Mouse (Mus musculus): ENCODE results near the gene Fer1l4. TPM values are rescaled to one million over a fixed set of nuclear protein-coding genes. Genes with fewer than 3 reads are reported as not detected.

The Fer1l4 gene
- polyA plus RNA-seq, 2 experiments from 2014 or later, result not detected

DNA sequence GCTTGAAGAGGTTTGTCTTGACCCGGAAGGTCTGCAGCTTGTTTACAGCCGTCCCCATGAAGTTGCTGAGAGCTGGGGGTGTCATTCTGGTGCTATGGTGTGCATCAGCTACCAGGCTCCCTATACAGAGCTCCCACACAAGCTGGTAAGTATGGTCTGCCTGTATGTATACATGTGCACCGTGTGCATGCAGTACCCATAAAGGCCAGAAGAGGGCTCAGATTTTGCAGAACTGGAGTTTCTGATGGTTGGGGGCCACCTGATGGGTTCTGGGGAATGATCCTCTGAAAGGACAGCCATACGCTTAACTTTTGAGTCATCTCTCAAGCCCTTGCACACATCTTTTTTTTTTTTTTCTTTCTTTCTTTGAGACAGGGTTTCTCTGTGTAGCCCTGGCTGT lies 47.4 kb downstream of the Fer1l4 start:
- ATAC-seq, result no peak

DNA sequence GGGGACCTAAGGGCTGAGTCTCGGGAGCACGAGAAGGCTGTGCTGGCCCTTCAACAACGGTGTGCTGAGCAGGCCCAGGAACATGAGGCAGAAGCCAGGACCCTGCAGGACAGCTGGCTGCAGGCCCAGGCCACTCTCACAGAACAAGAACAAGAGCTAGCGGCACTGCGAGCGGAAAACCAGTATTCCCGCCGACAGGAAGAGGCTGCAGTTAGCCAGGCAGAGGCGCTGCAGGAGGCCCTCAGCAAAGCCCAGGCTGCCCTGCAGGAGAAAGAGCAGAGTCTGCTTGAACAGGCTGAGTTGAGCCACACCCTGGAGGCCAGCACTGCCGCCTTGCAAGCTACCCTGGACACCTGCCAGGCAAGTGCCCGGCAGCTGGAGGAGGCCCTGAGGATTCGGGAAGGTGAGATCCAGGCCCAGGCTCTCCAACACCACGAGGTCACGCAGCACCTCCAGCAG lies 60.9 kb downstream of the Fer1l4 start:
- no peak for ATAC-seq

DNA sequence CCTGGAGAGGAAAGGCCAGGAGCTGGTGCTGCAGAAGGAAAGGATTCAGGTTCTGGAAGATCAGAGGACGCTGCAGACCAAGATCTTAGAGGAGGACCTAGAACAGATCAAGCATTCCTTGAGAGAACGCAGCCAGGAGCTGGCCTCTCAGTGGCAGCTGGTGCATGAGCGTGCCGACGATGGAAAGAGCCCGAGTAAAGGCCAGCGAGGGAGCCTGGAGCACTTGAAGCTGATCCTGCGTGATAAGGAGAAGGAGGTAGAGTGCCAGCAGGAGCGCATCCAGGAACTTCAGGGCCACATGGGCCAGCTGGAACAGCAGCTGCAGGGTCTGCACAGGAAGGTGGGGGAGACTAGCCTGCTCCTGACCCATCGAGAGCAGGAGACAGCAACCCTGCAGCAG lies 61.6 kb downstream of the Fer1l4 start:
- ATAC-seq, result no peak

DNA sequence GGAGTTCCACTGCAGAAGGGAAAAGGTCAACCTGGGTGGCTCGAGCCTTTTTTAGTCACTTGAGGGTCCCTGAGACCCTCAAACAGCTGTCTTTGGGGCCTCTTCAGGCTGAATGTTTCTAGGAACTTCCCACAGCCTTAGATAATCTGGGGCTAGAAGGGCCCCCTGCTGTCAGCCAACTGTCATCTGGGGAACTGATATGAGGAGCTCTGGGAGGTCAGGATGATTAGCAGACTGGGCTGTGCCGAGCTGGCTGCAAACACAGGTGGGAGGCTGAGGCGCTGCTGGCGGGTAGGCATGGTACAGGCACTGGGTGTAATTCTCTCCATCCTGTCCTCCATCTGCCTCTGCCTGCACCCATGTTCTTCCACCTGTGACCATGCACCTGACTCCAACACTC lies 63.7 kb downstream of the Fer1l4 start:
- ATAC-seq, result no peak

DNA sequence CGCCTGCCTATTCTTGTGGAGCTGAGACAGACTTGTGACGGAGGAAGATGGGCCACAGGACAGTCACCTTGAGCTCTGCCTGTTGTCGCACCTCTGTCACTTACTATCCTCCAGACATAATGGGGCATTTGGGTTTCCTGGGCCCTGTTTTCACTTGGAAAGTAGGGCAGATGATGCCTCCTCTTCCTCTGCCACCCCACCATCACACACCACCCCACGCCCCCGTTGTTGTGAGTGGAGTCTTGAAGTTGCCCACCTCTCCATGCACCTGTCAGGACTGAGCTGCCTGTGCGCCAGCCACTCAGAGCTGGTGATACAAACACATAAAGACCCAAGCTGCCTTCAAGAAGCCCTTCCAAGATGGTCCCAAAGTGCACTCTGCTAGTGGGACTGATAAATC lies 65.6 kb downstream of the Fer1l4 start:
- no peak for ATAC-seq

DNA sequence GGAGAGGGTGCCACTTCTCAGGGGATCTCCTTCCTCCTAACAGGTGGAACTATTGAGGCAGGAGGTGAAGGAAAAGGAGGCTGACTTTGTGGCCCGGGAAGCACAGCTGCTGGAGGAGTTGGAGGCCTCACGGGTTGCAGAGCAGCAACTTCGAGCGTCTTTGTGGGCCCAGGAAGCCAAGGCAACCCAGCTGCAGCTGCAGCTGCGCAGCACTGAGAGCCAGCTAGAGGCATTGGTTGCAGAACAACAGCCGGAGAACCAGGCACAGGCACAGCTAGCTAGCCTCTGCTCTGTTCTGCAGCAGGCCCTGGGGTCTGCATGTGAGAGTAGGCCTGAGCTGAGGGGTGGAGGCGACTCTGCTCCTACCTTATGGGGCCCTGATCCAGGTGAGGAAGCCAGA lies 67.0 kb downstream of the Fer1l4 start:
- ATAC-seq, result no peak

DNA sequence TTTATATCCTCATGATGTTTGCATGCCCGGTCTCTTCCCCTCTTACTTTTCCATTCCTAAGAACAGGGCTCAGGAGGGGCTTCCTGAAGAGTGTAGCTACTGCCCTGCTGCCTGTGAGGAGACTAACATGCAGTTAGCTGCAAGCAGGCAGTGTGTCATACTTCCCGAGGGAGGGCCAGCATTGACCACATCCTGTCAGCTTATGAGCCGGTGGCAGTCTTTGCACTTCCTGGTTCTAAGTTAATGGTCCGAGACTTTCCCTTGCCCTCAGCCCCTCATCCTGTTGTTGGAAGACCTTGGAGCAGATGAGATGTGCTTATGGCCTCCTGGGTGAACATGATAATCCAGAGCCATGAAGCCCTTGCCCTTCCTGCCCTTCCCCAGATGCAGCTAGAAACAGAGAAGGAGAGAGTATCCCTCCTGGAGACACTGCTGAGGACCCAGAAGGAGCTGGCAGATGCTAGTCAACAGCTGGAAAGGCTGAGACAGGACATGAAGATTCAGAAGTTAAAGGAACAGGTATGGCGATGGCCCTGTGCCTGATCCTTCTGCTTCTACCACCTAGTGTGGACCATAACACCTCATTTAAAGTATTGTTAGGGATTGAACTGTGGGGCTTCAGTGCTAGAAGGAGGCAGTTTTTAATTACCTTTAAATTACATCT lies 73.3 kb downstream of the Fer1l4 start:
- peak; percentile 98 for ATAC-seq

DNA sequence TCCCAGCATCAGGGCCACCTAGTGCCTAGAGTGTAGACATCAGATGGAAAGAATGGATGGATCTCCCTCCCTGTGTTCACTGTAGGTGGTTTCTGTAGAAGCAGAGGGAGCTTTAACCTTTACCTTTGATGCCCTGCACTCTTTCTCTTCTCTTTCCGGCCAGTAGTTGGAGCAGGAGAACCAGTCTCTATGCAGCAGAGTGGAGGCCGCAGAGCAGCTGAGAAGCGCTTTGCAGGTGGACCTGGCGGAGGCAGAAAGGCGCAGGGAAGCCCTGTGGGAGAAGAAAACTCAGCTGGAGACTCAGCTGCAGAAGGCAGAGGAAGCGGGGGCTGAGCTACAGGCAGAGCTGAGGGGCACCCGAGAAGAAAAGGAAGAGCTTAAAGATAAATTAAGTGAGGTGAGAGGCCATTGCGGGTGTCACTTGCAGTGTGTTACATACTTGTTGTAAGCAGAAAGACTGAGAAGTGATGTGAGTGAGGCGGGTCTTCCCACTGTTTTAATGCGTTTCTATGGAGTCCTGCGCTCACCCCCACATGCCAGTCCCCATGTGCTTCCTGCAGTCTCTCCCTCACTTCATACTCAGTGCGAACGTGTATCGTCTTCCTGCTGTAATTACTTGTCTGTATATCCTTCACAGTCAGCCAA lies 78.5 kb downstream of the Fer1l4 start:
- ATAC-seq, result no peak

DNA sequence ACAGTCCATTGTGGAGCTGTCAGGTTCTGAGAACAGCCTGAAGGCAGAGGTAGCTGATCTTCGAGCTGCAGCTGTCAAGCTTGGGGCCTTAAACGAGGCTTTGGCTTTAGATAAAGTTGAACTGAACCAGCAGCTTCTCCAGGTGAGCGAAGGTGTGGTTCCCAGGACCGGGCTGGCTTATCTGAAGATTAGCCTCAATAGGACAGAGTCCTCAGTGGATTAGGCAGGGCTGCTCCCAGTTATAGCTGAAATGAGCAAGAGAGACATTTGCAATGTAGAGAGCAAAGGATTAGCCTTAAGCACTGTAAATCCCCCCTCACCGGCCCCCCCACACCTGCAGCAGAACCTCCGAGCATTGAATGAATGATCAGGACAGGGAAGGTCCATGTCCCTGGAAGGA lies 79.4 kb downstream of the Fer1l4 start:
- ATAC-seq, result no peak

Other genes with a start within 250 kb of the Fer1l4 start
- 10 to 100 TPM; 12.8 to 16.5 TPM for gene BC029722, start 233.5 kb downstream of the Fer1l4 start, polyA plus RNA-seq (2017; shearing (Covaris generic))
- gene Eif6, start 226.0 kb downstream of the Fer1l4 start, polyA plus RNA-seq (2017; shearing (Covaris generic)), result 10 to 100 TPM; 63.3 to 77.1 TPM
- not detected for gene Fam83c, start 218.1 kb downstream of the Fer1l4 start, polyA plus RNA-seq (2017; shearing (Covaris generic))
- 10 to 100 TPM; 43.5 to 57.6 TPM for gene Uqcc1, start 122.6 kb downstream of the Fer1l4 start, polyA plus RNA-seq (2017; shearing (Covaris generic))
- not detected for gene Gm15557, start 112.2 kb downstream of the Fer1l4 start, polyA plus RNA-seq (2017; shearing (Covaris generic))
- not detected for gene Gdf5, start 107.6 kb downstream of the Fer1l4 start, polyA plus RNA-seq (2017; shearing (Covaris generic))
- 10 to 100 TPM; 34.0 to 50.2 TPM for gene Cep250, start 96.5 kb downstream of the Fer1l4 start, polyA plus RNA-seq (2017; shearing (Covaris generic))
- 1 to 10 TPM; 1.1 to 4.9 TPM for gene 6430550D23Rik, start 45.0 kb downstream of the Fer1l4 start, polyA plus RNA-seq (2017; shearing (Covaris generic))
- 100 to 1,000 TPM; 131 to 182 TPM for gene Ergic3, start 44.9 kb downstream of the Fer1l4 start, polyA plus RNA-seq (2017; shearing (Covaris generic))
- gene Spag4, start 12.2 kb upstream of the Fer1l4 start, polyA plus RNA-seq (2017; shearing (Covaris generic)), result under 1 TPM in 1 of 2 experiments, not detected in 1; 0.15 TPM
- 10 to 100 TPM; 48.0 to 57.8 TPM for gene Cpne1, start 59.0 kb upstream of the Fer1l4 start, polyA plus RNA-seq (2017; shearing (Covaris generic))
- gene Rbm12, start 59.0 kb upstream of the Fer1l4 start, polyA plus RNA-seq (2017; shearing (Covaris generic)), result 10 to 100 TPM; 15.6 to 19.2 TPM
- 1 to 10 TPM; 7.7 to 8.0 TPM for gene Gm28036, start 74.1 kb upstream of the Fer1l4 start, polyA plus RNA-seq (2017; shearing (Covaris generic))
- 100 to 1,000 TPM; 109 to 134 TPM for gene Romo1, start 91.1 kb upstream of the Fer1l4 start, polyA plus RNA-seq (2017; shearing (Covaris generic))
- 10 to 100 TPM; 40.2 to 47.6 TPM for gene Nfs1, start 91.2 kb upstream of the Fer1l4 start, polyA plus RNA-seq (2017; shearing (Covaris generic))
- 100 to 1,000 TPM; 592 to 714 TPM for gene Rbm39, start 127.3 kb upstream of the Fer1l4 start, polyA plus RNA-seq (2017; shearing (Covaris generic))
- gene Phf20, start 143.5 kb upstream of the Fer1l4 start, polyA plus RNA-seq (2017; shearing (Covaris generic)), result 10 to 100 TPM; 70.0 to 87.9 TPM

Data from CD4-positive, CD25-positive, alpha-beta regulatory T cell, adult 4 months (primary cell).